Mouse (Mus musculus): ENCODE results near the gene Atoh1.

Gene Atoh1

GRCm38 (mm10) chr6:64728499-64729198 lies at the start of gene Atoh1:
TSS of gene Atoh1 (plus strand) at chr6:64729125.
- DNase-seq (ENCODE audit: low read depth, low spot score): peak; percentile 59

- DNase-seq (ENCODE audit: low read depth, low spot score): peak; percentile 46
Measured at GRCm38 (mm10) chr6:64683974-64684373, 45.0 kb upstream of the Atoh1 start.

GRCm38 (mm10) chr6:64684973-64685372 lies 44.0 kb upstream of the Atoh1 start:
- DNase-seq (ENCODE audit: low read depth, low spot score): peak; percentile 48

GRCm38 (mm10) chr6:64688181-64688944 lies 40.6 kb upstream of the Atoh1 start:
- peak; percentile 18 for DNase-seq (ENCODE audit: low read depth, low spot score)

GRCm38 (mm10) chr6:64694688-64695087 lies 34.2 kb upstream of the Atoh1 start:
- DNase-seq (ENCODE audit: low read depth, low spot score): no peak

- DNase-seq (ENCODE audit: low read depth, low spot score): no peak
Measured at GRCm38 (mm10) chr6:64703659-64704058, 25.3 kb upstream of the Atoh1 start.

- DNase-seq (ENCODE audit: low read depth, low spot score): no peak
Measured at GRCm38 (mm10) chr6:64727751-64728403, 1.0 kb upstream of the Atoh1 start.

- no peak for DNase-seq (ENCODE audit: low read depth, low spot score)
Measured at GRCm38 (mm10) chr6:64729231-64730011, 496 bp downstream of the Atoh1 start.

- DNase-seq (ENCODE audit: low read depth, low spot score): no peak
Measured at GRCm38 (mm10) chr6:64730030-64730429, 1.1 kb downstream of the Atoh1 start.

- DNase-seq (ENCODE audit: low read depth, low spot score): no peak
Measured at GRCm38 (mm10) chr6:64730506-64731020, 1.6 kb downstream of the Atoh1 start.

GRCm38 (mm10) chr6:64731126-64731525 lies 2.2 kb downstream of the Atoh1 start:
- DNase-seq (ENCODE audit: low read depth, low spot score): no peak

GRCm38 (mm10) chr6:64731621-64732320 lies 2.8 kb downstream of the Atoh1 start:
- DNase-seq (ENCODE audit: low read depth, low spot score): no peak

- DNase-seq (ENCODE audit: low read depth, low spot score): no peak
Measured at GRCm38 (mm10) chr6:64733311-64733710, 4.4 kb downstream of the Atoh1 start.

- no peak for DNase-seq (ENCODE audit: low read depth, low spot score)
Measured at GRCm38 (mm10) chr6:64734441-64735320, 5.8 kb downstream of the Atoh1 start.

GRCm38 (mm10) chr6:64736317-64736716 lies 7.4 kb downstream of the Atoh1 start:
- no peak for DNase-seq (ENCODE audit: low read depth, low spot score)

- DNase-seq (ENCODE audit: low read depth, low spot score): no peak
Measured at GRCm38 (mm10) chr6:64742915-64743489, 14.1 kb downstream of the Atoh1 start.

GRCm38 (mm10) chr6:64754515-64754914 lies 25.6 kb downstream of the Atoh1 start:
- no peak for DNase-seq (ENCODE audit: low read depth, low spot score)

- no peak for DNase-seq (ENCODE audit: low read depth, low spot score)
Measured at GRCm38 (mm10) chr6:64763901-64764300, 35.0 kb downstream of the Atoh1 start.

- no peak for DNase-seq (ENCODE audit: low read depth, low spot score)
Measured at GRCm38 (mm10) chr6:64773430-64773829, 44.5 kb downstream of the Atoh1 start.
